Mouse (Mus musculus): ENCODE data around the gene Tubb2b.

- no peak for TF ChIP-seq CTCF (IDR thresholded peaks at IDR 0.05; ENCODE audit: control insufficient read depth, insufficient read depth, insufficient replicate concordance, low read depth, low read length)
- no peak for TF ChIP-seq POLR2A (IDR thresholded peaks at IDR 0.05; ENCODE audit: control insufficient read depth, low read depth, low read length)
Observed at GRCm38 (mm10) chr13:34128276-34129114, 1.8 kb downstream of the Tubb2b start.
